Mouse (Mus musculus): ENCODE data around the gene Cox19. TPM values are rescaled to one million over a fixed set of nuclear protein-coding genes. Genes with fewer than 3 reads are reported as not detected.

Gene Cox19
- polyA plus RNA-seq, 1 experiment from 2014 or later, result 98.3 TPM

- Histone ChIP-seq H3K9ac (no peak overlapping the region), H3K27me3 (0 out of 2 replicates have a peak, but pooled peaks cover 7% of the 10 kb centered on the region), H3K27ac (no peak overlapping the region; the same call in 1 of the 2 replicates), H3K9me3 (no peaks in the 10 kb centered on the region), H3K4me3 (no peak overlapping the region), H3K4me1 (0 out of 2 replicates have a peak, but pooled peaks cover 4% of the 10 kb centered on the region), H3K36me3 (peaks cover 40% of the 10 kb centered on the region), H3K4me2 (replicated peaks) (no peak overlapping the region)
- 69% methylated on average over 16 of the region's 16 CpGs for WGBS
- ATAC-seq (ENCODE audit: low FRiP score, low read depth), result no peak
These were observed 17.8 kb downstream of the Cox19 start for GRCm38 (mm10) chr5:139333301-139334013.

- H3K36me3 ChIP-seq, result peaks cover 33% of the 10 kb centered on the region
- H3K27me3 ChIP-seq, result peaks cover 9% of the 10 kb centered on the region; the same call in 1 of the 2 replicates
- no peak overlapping the region for H3K9ac ChIP-seq
- no peak for ATAC-seq (ENCODE audit: low FRiP score, low read depth)
- WGBS, result 87% methylated on average over 8 of the region's 8 CpGs
- no peak overlapping the region for H3K27ac ChIP-seq
- no peak overlapping the region for H3K4me2 ChIP-seq (replicated peaks)
- 0 out of 2 replicates have a peak, but pooled peaks cover 4% of the 10 kb centered on the region for H3K4me1 ChIP-seq
- no peak overlapping the region for H3K4me3 ChIP-seq
- H3K9me3 ChIP-seq, result no peaks in the 10 kb centered on the region
These were observed 18.5 kb downstream of the Cox19 start for GRCm38 (mm10) chr5:139332590-139333272.

- Histone ChIP-seq H3K27me3 (peaks cover 19% of the 10 kb centered on the region), H3K27ac (no peak overlapping the region), H3K9ac (no peak overlapping the region), H3K36me3 (peaks cover 23% of the 10 kb centered on the region), H3K4me2 (replicated peaks) (no peak overlapping the region), H3K9me3 (no peaks in the 10 kb centered on the region), H3K4me1 (0 out of 2 replicates have a peak, but pooled peaks cover 4% of the 10 kb centered on the region), H3K4me3 (no peak overlapping the region)
- ATAC-seq (ENCODE audit: low FRiP score, low read depth), result no peak
- WGBS, result 15% methylated on average over 8 of the region's 8 CpGs
These were observed 19.5 kb downstream of the Cox19 start for GRCm38 (mm10) chr5:139331742-139332141.

- 0 out of 2 replicates have a peak, but pooled peaks cover 4% of the 10 kb centered on the region for H3K4me1 ChIP-seq
These were observed 20.5 kb downstream of the Cox19 start for GRCm38 (mm10) chr5:139330766-139331165.

GRCm38 (mm10) chr5:139327634-139328020 is 23.6 kb downstream of the Cox19 start:
- H3K9ac ChIP-seq, result no peak overlapping the region
- ATAC-seq (ENCODE audit: low FRiP score, low read depth), result no peak
- no peak overlapping the region for H3K4me2 ChIP-seq (replicated peaks)
- no peak overlapping the region for H3K27ac ChIP-seq
- H3K9me3 ChIP-seq, result no peaks in the 10 kb centered on the region
- H3K27me3 ChIP-seq, result peaks cover 60% of the 10 kb centered on the region
- WGBS, result 73% methylated on average over 7 of the region's 7 CpGs
- peaks cover 12% of the 10 kb centered on the region for H3K4me1 ChIP-seq
- no peak overlapping the region for H3K4me3 ChIP-seq
- no peaks in the 10 kb centered on the region for H3K36me3 ChIP-seq

More at GRCm38 (mm10) chr5:139330766-139331165, 20.5 kb downstream of the Cox19 start:
- no peak overlapping the region for H3K4me3 ChIP-seq
- no peak overlapping the region for H3K9ac ChIP-seq
- H3K27ac ChIP-seq, result no peak overlapping the region
- no peak overlapping the region for H3K4me2 ChIP-seq (replicated peaks)
- no peak for ATAC-seq (ENCODE audit: low FRiP score, low read depth)
- H3K27me3 ChIP-seq, result peaks cover 29% of the 10 kb centered on the region
- WGBS, result 74% methylated on average over 7 of the region's 7 CpGs
- H3K36me3 ChIP-seq, result peaks cover 14% of the 10 kb centered on the region
- no peaks in the 10 kb centered on the region for H3K9me3 ChIP-seq

GRCm38 (mm10) chr5:139326986-139327633 is 24.1 kb downstream of the Cox19 start:
- H3K27me3 ChIP-seq, result peaks cover 65% of the 10 kb centered on the region
- H3K9ac ChIP-seq, result no peak overlapping the region
- no peaks in the 10 kb centered on the region for H3K36me3 ChIP-seq
- H3K4me3 ChIP-seq, result no peak overlapping the region
- H3K4me2 ChIP-seq (replicated peaks), result no peak overlapping the region
- H3K27ac ChIP-seq, result no peak overlapping the region
- H3K9me3 ChIP-seq, result no peaks in the 10 kb centered on the region
- 74% methylated on average over 7 of the region's 7 CpGs for WGBS
- ATAC-seq (ENCODE audit: low FRiP score, low read depth), result no peak
- peaks cover 12% of the 10 kb centered on the region for H3K4me1 ChIP-seq

GRCm38 (mm10) chr5:139326111-139326696 is 25.0 kb downstream of the Cox19 start:
- Histone ChIP-seq H3K4me1 (peaks cover 12% of the 10 kb centered on the region), H3K27ac (no peak overlapping the region), H3K27me3 (peaks cover 65% of the 10 kb centered on the region), H3K36me3 (no peaks in the 10 kb centered on the region), H3K4me2 (replicated peaks) (no peak overlapping the region), H3K9ac (no peak overlapping the region), H3K4me3 (no peak overlapping the region), H3K9me3 (no peaks in the 10 kb centered on the region)
- WGBS, result 63% methylated on average over 13 of the region's 13 CpGs
- ATAC-seq (ENCODE audit: low FRiP score, low read depth), result no peak

GRCm38 (mm10) chr5:139325395-139325966 is 25.7 kb downstream of the Cox19 start, which contains the start of gene Adap1:
TSS of gene Adap1 (minus strand) at chr5:139325622.
- H3K9ac ChIP-seq, result peak within 1 kb of the TSS; percentile 66
- WGBS, result 3% methylated on average over 61 of the region's 61 CpGs
- H3K4me3 ChIP-seq, result peak within 1 kb of the TSS; percentile 61
- no peaks in the 10 kb centered on the region for H3K9me3 ChIP-seq
- H3K4me1 ChIP-seq, result peaks cover 12% of the 10 kb centered on the region
- peak within 1 kb of the TSS; percentile 97 for H3K4me2 ChIP-seq (replicated peaks)
- no peak within 1 kb of the TSS for H3K27ac ChIP-seq
- peak; percentile 75 for ATAC-seq (ENCODE audit: low FRiP score, low read depth)
- peaks cover 67% of the 10 kb centered on the region for H3K27me3 ChIP-seq
- H3K36me3 ChIP-seq, result no peaks in the 10 kb centered on the region

GRCm38 (mm10) chr5:139324691-139325394 is 26.4 kb downstream of the Cox19 start:
- H3K4me1 ChIP-seq, result peaks cover 12% of the 10 kb centered on the region
- H3K9me3 ChIP-seq, result no peaks in the 10 kb centered on the region
- no peak overlapping the region for H3K27ac ChIP-seq
- WGBS, result 3% methylated on average over 40 of the region's 62 CpGs
- H3K4me3 ChIP-seq, result peak overlapping the region; percentile 61
- H3K27me3 ChIP-seq, result peaks cover 70% of the 10 kb centered on the region
- peak; percentile 28; the same call in 1 of the 2 replicates for ATAC-seq (ENCODE audit: low FRiP score, low read depth)
- H3K36me3 ChIP-seq, result no peaks in the 10 kb centered on the region
- H3K9ac ChIP-seq, result peak overlapping the region; percentile 66
- peak overlapping the region; percentile 97 for H3K4me2 ChIP-seq (replicated peaks)

GRCm38 (mm10) chr5:139324045-139324491 is 27.1 kb downstream of the Cox19 start:
- no peak for ATAC-seq (ENCODE audit: low FRiP score, low read depth)
- Histone ChIP-seq H3K27ac (no peak overlapping the region), H3K9me3 (no peaks in the 10 kb centered on the region), H3K27me3 (peaks cover 63% of the 10 kb centered on the region), H3K4me3 (no peak overlapping the region; the same call in 1 of the 2 replicates), H3K4me2 (replicated peaks) (no peak overlapping the region), H3K36me3 (no peaks in the 10 kb centered on the region), H3K4me1 (peaks cover 12% of the 10 kb centered on the region), H3K9ac (no peak overlapping the region)
- 74% methylated on average over 5 of the region's 5 CpGs for WGBS
